In the genomic region with DNA sequence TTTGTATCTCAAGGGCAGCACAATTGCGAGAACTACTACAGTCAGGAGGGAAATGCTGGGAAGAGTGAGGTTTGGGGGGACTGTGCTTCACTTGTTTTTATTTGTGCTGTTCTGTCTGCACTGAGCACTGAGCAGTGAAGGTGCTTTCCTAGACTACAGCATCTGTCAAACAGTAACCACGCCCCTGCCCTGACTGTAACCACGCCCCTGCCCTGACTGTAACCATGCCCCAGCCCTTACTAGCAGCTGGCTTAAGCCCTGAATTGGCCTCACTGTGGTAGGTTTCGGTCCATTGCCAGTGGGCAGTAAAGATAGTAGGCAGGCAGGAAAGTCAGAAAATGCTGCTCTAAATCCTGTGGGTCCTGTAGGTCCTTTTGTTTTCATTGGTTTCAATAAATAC, we compare ENCODE assay signal across 8 mouse cellular contexts.
A peak's percentile ranks its signal among the peaks of the same experiment; 100 is the strongest.
DNase-seq lines count a peak whose midpoint lies in the region; ATAC-seq and TF ChIP-seq lines count a peak whose summit lies in the region.

No protein-coding gene starts in this region.

- intact Hi-C loops in gastrocnemius, adult 2 months (cut with DNase I): no loop called here
- intact Hi-C loops in left cerebral cortex, postnatal 36 days (cut with DNase I): no loop called here

- WGBS in liver, embryonic 11.5 days: 63% methylated on average over 4 of the region's 4 CpGs

- no peak overlapping the region for H3K4me2 ChIP-seq in liver, embryonic 11.5 days

- H3K4me1 ChIP-seq in liver, embryonic 11.5 days (replicated peaks; ENCODE audit: control insufficient read depth, insufficient read depth, low read length): 0 out of 2 replicates have a peak, but pooled peaks cover 2% of the 10 kb centered on the region

- no peak for TF ChIP-seq CTCF in gastrocnemius, adult 2 months (IDR thresholded peaks at IDR 0.05)

- H3K9ac ChIP-seq in liver, embryonic 11.5 days (ENCODE audit: low read depth, low read length): no peak overlapping the region

- H3K36me3 ChIP-seq in liver, embryonic 11.5 days (ENCODE audit: control insufficient read depth, insufficient read depth, low read length): no peaks in the 10 kb centered on the region

- no peak overlapping the region for H3K27ac ChIP-seq in gastrocnemius, adult 2 months
- no peak overlapping the region for H3K27ac ChIP-seq in liver, embryonic 11.5 days (ENCODE audit: low read depth, low read length)

- H3K27me3 ChIP-seq in liver, embryonic 11.5 days (replicated peaks; ENCODE audit: control insufficient read depth, insufficient read depth, low read length): no peaks in the 10 kb centered on the region

- H3K9me3 ChIP-seq in liver, embryonic 11.5 days (ENCODE audit: control insufficient read depth, low read length): no peaks in the 10 kb centered on the region

- ATAC-seq in erythroblast, adult 5-6 weeks (replicated peaks; ENCODE audit: low FRiP score, poor library complexity, severe bottlenecking): peak; percentile 71
- peak; percentile 66; the same call in 1 of the 2 replicates for ATAC-seq in liver, embryonic 11.5 days (replicated peaks; ENCODE audit: low FRiP score)

- no peak overlapping the region for H3K4me3 ChIP-seq in gastrocnemius, adult 2 months
- no peak overlapping the region for H3K4me3 ChIP-seq in liver, embryonic 11.5 days (ENCODE audit: low read depth, low read length)

- peak; percentile 4 for DNase-seq in gastrocnemius, postnatal 25 days
- DNase-seq in gastrocnemius, adult 2 months: no peak
- DNase-seq in A20 (ENCODE audit: low read depth, low spot score): peak; percentile 86
- DNase-seq in liver, embryonic 11.5 days (ENCODE audit: low spot score): no peak
- no peak for DNase-seq in left cerebral cortex, postnatal 36 days (ENCODE audit: low spot score in 2 of 2)
- no peak for DNase-seq in cerebellum, adult 11 months
- DNase-seq in layer of hippocampus, postnatal 14 days (ENCODE audit: low spot score in 2 of 2): no peak

Comparison
In these comparisons a context has a peak if more than half of its experiments do, and no peak if none do; other contexts are left out.
1. DNase-seq: peak in gastrocnemius, postnatal 25 days (single experiment) and A20 (single experiment); none in gastrocnemius, adult 2 months (single experiment), liver, embryonic 11.5 days (single experiment), left cerebral cortex, postnatal 36 days (0 of 2), cerebellum, adult 11 months (single experiment) and layer of hippocampus, postnatal 14 days (0 of 2).